In genomic region chr5:134734920-134735319, GRCm38 (mm10) we compare ENCODE assay signal across 25 mouse cellular contexts. TPM values are rescaled to one million over a fixed set of nuclear protein-coding genes. Genes with fewer than 3 reads are reported as not detected.
A peak's percentile ranks its signal among the peaks of the same experiment; 100 is the strongest.
DNase-seq lines count a peak whose midpoint lies in the region; ATAC-seq and TF ChIP-seq lines count a peak whose summit lies in the region.
"Had no signal": no experiment of that assay in that cellular context is flagged by ENCODE, and none has a peak within 500 bp of the region (broad histone marks: within the 10 kb centered on the region; RNA-seq: fewer than 3 reads in every experiment).

No protein-coding gene starts in this region.

- H3K36me3 ChIP-seq in heart, embryonic 11.5 days (ENCODE audit: control insufficient read depth, insufficient read depth, low read length), result no peaks in the 10 kb centered on the region
- H3K36me3 ChIP-seq in heart, embryonic 15.5 days, result no peaks in the 10 kb centered on the region
- H3K36me3 ChIP-seq in heart, postnatal 0 days (replicated peaks; ENCODE audit: control insufficient read depth, insufficient read depth, low read length), result no peaks in the 10 kb centered on the region; the same call in none of the 2 replicates
- H3K36me3 ChIP-seq: limb, embryonic 10.5 days; midbrain, embryonic 15.5 days had no signal

- TF ChIP-seq EP300 in heart, postnatal 0 days (IDR thresholded peaks at IDR 0.05; ENCODE audit: low read depth), result no peak

- intact Hi-C loops in heart, postnatal 36 days (cut with DNase I), result no loop called here

- H3K27me3 ChIP-seq in heart, embryonic 11.5 days (ENCODE audit: control insufficient read depth, insufficient read depth, low read length), result no peaks in the 10 kb centered on the region
- no peaks in the 10 kb centered on the region for H3K27me3 ChIP-seq in heart, embryonic 15.5 days
- no peaks in the 10 kb centered on the region for H3K27me3 ChIP-seq in heart, postnatal 0 days (ENCODE audit: control insufficient read depth, insufficient read depth, low read length)
- H3K27me3 ChIP-seq: limb, embryonic 15.5 days; midbrain, embryonic 15.5 days had no signal

- 70% methylated on average over 2 of the region's 2 CpGs for WGBS in heart, embryonic 11.5 days (ENCODE audit: insufficient replicate concordance)
- WGBS in heart, embryonic 15.5 days, result 39% methylated on average over 2 of the region's 2 CpGs
- 32% methylated on average over 2 of the region's 2 CpGs for WGBS in heart, postnatal 0 days

- TF ChIP-seq CTCF in heart, postnatal 0 days (IDR thresholded peaks at IDR 0.05; ENCODE audit: low read depth), result no peak

- no peak for ATAC-seq in heart, embryonic 11.5 days (replicated peaks; ENCODE audit: insufficient number of reproducible peaks, low FRiP score, low TSS enrichment)
- 0 out of 2 replicates have a peak, but pooled peaks have one; percentile 20 for ATAC-seq in heart, embryonic 15.5 days (replicated peaks; ENCODE audit: insufficient number of reproducible peaks, insufficient read depth, low FRiP score, low read depth)
- ATAC-seq in heart, postnatal 0 days (ENCODE audit: insufficient read depth, low read depth), result peak; percentile 34
- ATAC-seq: CD4-positive, CD25-positive, alpha-beta regulatory T cell, adult 4 months; forebrain, embryonic 14.5 days; intestine, postnatal 0 days; midbrain, embryonic 15.5 days had no signal

- no peak overlapping the region for H3K4me3 ChIP-seq in heart, embryonic 11.5 days (ENCODE audit: low read depth, low read length)
- H3K4me3 ChIP-seq in heart, embryonic 15.5 days, result no peak overlapping the region
- H3K4me3 ChIP-seq in heart, postnatal 0 days (ENCODE audit: low read depth, low read length), result no peak overlapping the region
- H3K4me3 ChIP-seq: limb, embryonic 10.5 days; limb, embryonic 15.5 days; midbrain, embryonic 15.5 days had no signal

- peak; percentile 97 for DNase-seq in heart, adult 11 months
- DNase-seq in heart, postnatal 36 days, result no peak
- DNase-seq in lung, postnatal 36 days, result peak; percentile 43
- no peak for DNase-seq in lung, postnatal 10 days
- no peak for DNase-seq in heart, postnatal 0 days (ENCODE audit: low spot score)
- no peak for DNase-seq in Muller cell, postnatal 12 days (ENCODE audit: inconsistent ontology term)
- DNase-seq: adrenal gland, adult 2 months; cerebellum, adult 8-10 months; cerebellum, postnatal 25 days; gastrocnemius, postnatal 14 days; kidney, postnatal 14 days; right cerebral cortex, postnatal 4 days; thymus, postnatal 4 days had no signal

- no peaks in the 10 kb centered on the region for H3K4me1 ChIP-seq in heart, embryonic 11.5 days (ENCODE audit: control insufficient read depth, insufficient read depth, low read length)
- H3K4me1 ChIP-seq in heart, embryonic 15.5 days (replicated peaks), result peaks cover 11% of the 10 kb centered on the region
- H3K4me1 ChIP-seq in heart, postnatal 0 days (ENCODE audit: control insufficient read depth, insufficient read depth), result no peaks in the 10 kb centered on the region
- H3K4me1 ChIP-seq: midbrain, embryonic 15.5 days had no signal

- H3K9me3 ChIP-seq in heart, embryonic 11.5 days (replicated peaks; ENCODE audit: control insufficient read depth, low read length), result no peaks in the 10 kb centered on the region
- H3K9me3 ChIP-seq in heart, embryonic 15.5 days (replicated peaks), result no peaks in the 10 kb centered on the region
- no peaks in the 10 kb centered on the region for H3K9me3 ChIP-seq in heart, postnatal 0 days (replicated peaks; ENCODE audit: control insufficient read depth, low read length)
- H3K9me3 ChIP-seq: limb, embryonic 10.5 days; limb, embryonic 15.5 days; midbrain, embryonic 15.5 days had no signal

- H3K9ac ChIP-seq in heart, embryonic 11.5 days (ENCODE audit: low read depth, low read length), result no peak overlapping the region
- H3K9ac ChIP-seq in heart, embryonic 15.5 days, result no peak overlapping the region
- no peak overlapping the region for H3K9ac ChIP-seq in heart, postnatal 0 days (replicated peaks; ENCODE audit: low read depth, low read length)
- H3K9ac ChIP-seq: hindbrain, embryonic 14.5 days; limb, embryonic 15.5 days; midbrain, embryonic 15.5 days had no signal

- H3K27ac ChIP-seq in heart, embryonic 11.5 days (ENCODE audit: low read depth, low read length), result no peak overlapping the region
- H3K27ac ChIP-seq in heart, embryonic 15.5 days, result no peak overlapping the region
- no peak overlapping the region for H3K27ac ChIP-seq in heart, postnatal 0 days (ENCODE audit: low read depth)
- H3K27ac ChIP-seq: hindbrain, embryonic 14.5 days; limb, embryonic 10.5 days; limb, embryonic 15.5 days; midbrain, embryonic 15.5 days had no signal

- H3K4me2 ChIP-seq in heart, embryonic 11.5 days, result no peak overlapping the region
- no peak overlapping the region for H3K4me2 ChIP-seq in heart, embryonic 15.5 days
- H3K4me2 ChIP-seq in heart, postnatal 0 days (ENCODE audit: low read depth, low read length), result no peak overlapping the region
- H3K4me2 ChIP-seq: hindbrain, embryonic 14.5 days; limb, embryonic 15.5 days; midbrain, embryonic 15.5 days had no signal

RNA-seq across cellular contexts. Expression of gene Eln, which starts 12.2 kb away (rescaled TPM):
- 24.3 and 27.7 TPM in 2 replicates for polyA plus RNA-seq in heart, embryonic 11.5 days (2014; fragmentation: Nextera tagmentation; extraction: Ambion mirVana)
- 683 and 1,118 TPM in 2 replicates for polyA plus RNA-seq in heart, embryonic 15.5 days (2015; fragmentation: Nextera tagmentation; extraction: Ambion mirVana)
- total RNA-seq in heart, postnatal 36 days (2021), result 100 to 1,000 TPM in 1 of 2 experiments, 10 to 100 TPM in 1; 67.1 to 103 TPM
- total RNA-seq in heart, postnatal 0 days (2014; rRNA removed; ENCODE audit: low replicate concordance), result 313 and 411 TPM in 2 replicates
- 362 and 388 TPM in 2 replicates for polyA plus RNA-seq in heart, postnatal 0 days (2015; fragmentation: Nextera tagmentation; extraction: Ambion mirVana)
- total RNA-seq: granulocyte monocyte progenitor cell, adult 5-6 weeks; hematopoietic stem cell, adult 5-6 weeks; neutrophil, adult 5-6 weeks had no signal
- polyA plus RNA-seq: CD4-positive, CD25-positive, alpha-beta regulatory T cell, adult 4 months had no signal

RNA-seq across cellular contexts. Expression of gene Limk1, which starts 46.5 kb away (rescaled TPM):
- polyA plus RNA-seq in heart, embryonic 11.5 days (2014; fragmentation: Nextera tagmentation; extraction: Ambion mirVana), result 2.6 and 3.3 TPM in 2 replicates
- 3.3 and 5.4 TPM in 2 replicates for polyA plus RNA-seq in heart, embryonic 15.5 days (2015; fragmentation: Nextera tagmentation; extraction: Ambion mirVana)
- total RNA-seq in heart, postnatal 36 days (2021), result 1 to 10 TPM; 4.5 to 4.9 TPM
- 6.9 and 12.1 TPM in 2 replicates for total RNA-seq in heart, postnatal 0 days (2014; rRNA removed; ENCODE audit: low replicate concordance)
- 2.4 TPM in 2 replicates for polyA plus RNA-seq in heart, postnatal 0 days (2015; fragmentation: Nextera tagmentation; extraction: Ambion mirVana)

Comparison
In these comparisons a context has a peak if more than half of its experiments do, and no peak if none do; other contexts are left out.
1. DNase-seq: peak in heart, adult 11 months (single experiment) and lung, postnatal 36 days (single experiment); none in heart, postnatal 36 days (0 of 2), lung, postnatal 10 days (single experiment), heart, postnatal 0 days (single experiment) and Muller cell, postnatal 12 days (single experiment).
2. RNA of gene Eln, which starts 12.2 kb away (polyA plus RNA-seq): 683 to 1,118 TPM in heart, embryonic 15.5 days and 362 to 388 TPM in heart, postnatal 0 days; 24.3 to 27.7 TPM in heart, embryonic 11.5 days; every median in the first group is over 10 times any median in the second.